Mouse (Mus musculus) T-helper 2 cell (primary cell): ENCODE measurements around the gene Olfr645.

ENCODE experiments used
- in situ Hi-C: fragments of 300-600 bp; cut with MboI, MseI; formaldehyde crosslinking; loops from one replicate; pipeline ENCODE4 v1.15.1; 2025; ENCODE audit warnings: high pct_unique_total_duplicates

Olfr645 gene

GRCm38 (mm10) chr7:104085365-104085764 is at the start of gene Olfr645:
TSS of gene Olfr645 (minus strand) at chr7:104085465.
- in situ Hi-C loops = no loop called here

GRCm38 (mm10) chr7:104129726-104130125 is 44.5 kb upstream of the Olfr645 start, which contains the start of gene Ubqln5:
TSS of gene Ubqln5 (minus strand) at chr7:104129826.
- in situ Hi-C loops = no loop called here

GRCm38 (mm10) chr7:104104757-104104972 is 19.4 kb upstream of the Olfr645 start, which contains the start of gene Olfr646:
TSS of gene Olfr646 (plus strand) at chr7:104104873.
- in situ Hi-C loops = no loop called here

GRCm38 (mm10) chr7:104103913-104104756 is 18.9 kb upstream of the Olfr645 start:
- in situ Hi-C loops = no loop called here

GRCm38 (mm10) chr7:104071769-104072168 is 13.5 kb downstream of the Olfr645 start, which contains the start of gene Olfr644:
TSS of gene Olfr644 (minus strand) at chr7:104071869.
- in situ Hi-C loops = no loop called here

- in situ Hi-C loops = no loop called here
Observed at GRCm38 (mm10) chr7:104061345-104061744, 23.9 kb downstream of the Olfr645 start, which contains the start of gene 4930516K23Rik. TSS of gene 4930516K23Rik (minus strand) at chr7:104061445.

- in situ Hi-C loops = no loop called here
Observed at GRCm38 (mm10) chr7:104059215-104059614, 26.1 kb downstream of the Olfr645 start.

- in situ Hi-C loops = no loop called here
Observed at GRCm38 (mm10) chr7:104052566-104052965, 32.7 kb downstream of the Olfr645 start, which contains the start of gene Olfr642. TSS of gene Olfr642 (minus strand) at chr7:104052666.

- in situ Hi-C loops = no loop called here
Observed at GRCm38 (mm10) chr7:104050745-104051144, 34.5 kb downstream of the Olfr645 start.

GRCm38 (mm10) chr7:104035145-104035544 is 50.1 kb downstream of the Olfr645 start, which contains the start of gene Olfr641:
TSS of gene Olfr641 (plus strand) at chr7:104035445.
- in situ Hi-C loops = no loop called here
